Mouse (Mus musculus) kidney, postnatal 36 days (tissue): Measurements from ENCODE around the gene Dppa5a.
"Not testable (repeated sequence)": the region's sequence is repeated elsewhere in the genome, so short reads cannot be mapped to it uniquely, and the experiment has no call there.

Experiments
- DNase-seq, 2 experiments: peaks; one replicate each; pipeline ENCODE4 v3.0.0; 2021 to 2022; ENCODE audit warnings: mixed read lengths in 2 of 2

Gene Dppa5a

GRCm38 (mm10) chr9:78367959-78368358 lies at the start of gene Dppa5a:
Gene Dppa5a (minus strand): TSS chr9:78368177.
- DNase-seq = not testable (repeated sequence)

- DNase-seq = no peak
Measured at GRCm38 (mm10) chr9:78401596-78401995, 33.6 kb upstream of the Dppa5a start.

- no peak for DNase-seq
Measured at GRCm38 (mm10) chr9:78400570-78400969, 32.6 kb upstream of the Dppa5a start.

- no peak for DNase-seq
Measured at GRCm38 (mm10) chr9:78396517-78396916, 28.5 kb upstream of the Dppa5a start.

DNA sequence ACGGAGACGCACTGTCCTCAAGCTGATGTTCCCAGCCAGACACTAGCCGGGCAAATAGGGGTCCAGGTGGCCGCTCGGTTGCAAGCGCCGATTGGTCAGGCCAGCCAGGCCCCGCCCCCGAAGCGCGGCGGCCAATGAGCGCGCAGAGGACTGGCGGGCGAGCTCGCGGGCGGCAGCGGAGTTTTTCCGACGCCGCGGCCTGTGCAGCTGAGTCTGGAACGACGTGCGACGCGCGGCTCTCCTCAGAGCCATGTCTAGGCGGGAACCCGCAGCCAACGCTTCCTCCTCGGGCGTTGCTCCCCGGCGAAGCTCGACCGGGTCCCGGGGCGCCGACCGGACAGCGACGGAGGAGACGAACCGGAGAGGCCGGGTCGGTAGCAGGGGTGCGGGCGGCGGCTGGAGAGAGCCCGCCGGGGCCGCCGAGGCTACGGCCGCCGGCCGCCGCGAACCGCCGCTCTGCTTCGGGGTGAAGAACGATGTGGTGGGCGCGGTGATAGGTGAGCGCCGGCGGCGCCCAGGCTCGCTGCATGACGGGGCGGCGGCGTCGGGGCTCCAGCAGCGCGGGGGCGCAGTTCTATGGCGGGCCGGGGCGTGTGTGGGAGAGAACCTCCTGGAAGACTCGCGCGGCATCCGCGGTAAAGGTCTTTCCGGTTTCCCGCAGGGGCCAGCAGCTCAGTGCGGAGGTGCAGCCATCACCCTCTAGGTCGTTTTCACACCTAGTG lies 27.8 kb upstream of the Dppa5a start, which contains the start of gene Ddx43:
TSS of gene Ddx43 (plus strand) at position 148 of the 722 bp plus-strand sequence.
- DNase-seq = peak; percentile 18 to 58

- DNase-seq = no peak
Measured at GRCm38 (mm10) chr9:78395244-78395629, 27.3 kb upstream of the Dppa5a start.

- DNase-seq = no peak
Measured at GRCm38 (mm10) chr9:78394602-78395001, 26.6 kb upstream of the Dppa5a start.

- DNase-seq = no peak
Measured at GRCm38 (mm10) chr9:78393741-78394140, 25.8 kb upstream of the Dppa5a start.

- no peak for DNase-seq
Measured at GRCm38 (mm10) chr9:78389981-78390380, 22.0 kb upstream of the Dppa5a start.

DNA sequence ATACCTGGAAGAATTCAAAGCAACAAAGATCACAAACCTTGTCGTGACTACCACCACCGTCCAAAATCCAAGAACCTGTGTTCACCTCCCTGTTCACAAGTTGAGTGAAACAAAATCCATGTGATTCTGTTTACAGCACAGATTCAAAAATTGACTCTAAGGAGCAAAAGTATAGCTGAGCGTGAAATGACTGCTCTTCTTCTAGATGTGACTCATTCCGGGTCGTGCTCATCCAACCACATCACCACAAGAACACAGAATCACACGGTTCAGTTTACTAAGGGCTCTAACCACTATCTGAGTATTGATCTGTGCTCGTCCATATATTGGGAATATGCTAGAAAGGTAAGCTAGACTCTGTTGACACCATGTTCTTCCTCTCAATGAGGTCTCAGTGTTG lies 19.0 kb upstream of the Dppa5a start:
- no peak for DNase-seq

- peak; percentile 20 to 39 for DNase-seq
Measured at GRCm38 (mm10) chr9:78385893-78386292, 17.9 kb upstream of the Dppa5a start.

DNA sequence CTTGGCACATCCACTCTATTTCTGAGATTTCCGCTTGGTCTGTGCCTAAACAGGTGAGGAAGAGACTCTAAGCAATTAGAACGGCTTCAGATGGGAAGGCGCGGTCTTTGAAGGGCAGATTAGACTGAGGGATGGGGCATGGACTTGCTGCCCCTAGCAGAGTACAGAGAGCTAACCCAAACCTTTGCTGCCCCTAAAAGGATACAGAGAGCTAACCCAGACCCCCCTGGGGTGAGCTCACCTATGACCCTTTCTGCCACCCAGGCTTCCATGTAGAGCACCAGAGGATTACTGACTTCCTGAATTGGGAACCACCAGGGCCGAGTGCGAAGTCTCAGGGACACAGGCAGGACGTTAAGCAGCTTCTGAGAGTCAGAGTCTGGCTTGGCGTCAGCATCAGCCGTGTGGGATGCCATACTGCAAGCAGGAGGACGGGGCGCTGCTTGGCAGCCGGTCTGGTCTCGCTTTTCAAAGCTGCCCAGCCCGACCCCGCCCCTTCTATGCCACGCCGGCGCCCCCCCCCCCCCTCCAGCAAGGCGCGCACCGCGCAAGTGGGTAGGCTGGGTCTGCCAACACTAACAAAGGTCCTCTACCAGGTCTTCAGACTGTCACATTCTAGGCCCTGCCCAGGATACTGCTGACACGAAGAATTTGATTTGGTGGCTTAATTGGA lies 10.3 kb upstream of the Dppa5a start, which contains the start of gene Ooep:
TSS of gene Ooep (minus strand) at position 613 of the 673 bp plus-strand sequence.
- DNase-seq = peak in 1 of 2 experiments; percentile 6

DNA sequence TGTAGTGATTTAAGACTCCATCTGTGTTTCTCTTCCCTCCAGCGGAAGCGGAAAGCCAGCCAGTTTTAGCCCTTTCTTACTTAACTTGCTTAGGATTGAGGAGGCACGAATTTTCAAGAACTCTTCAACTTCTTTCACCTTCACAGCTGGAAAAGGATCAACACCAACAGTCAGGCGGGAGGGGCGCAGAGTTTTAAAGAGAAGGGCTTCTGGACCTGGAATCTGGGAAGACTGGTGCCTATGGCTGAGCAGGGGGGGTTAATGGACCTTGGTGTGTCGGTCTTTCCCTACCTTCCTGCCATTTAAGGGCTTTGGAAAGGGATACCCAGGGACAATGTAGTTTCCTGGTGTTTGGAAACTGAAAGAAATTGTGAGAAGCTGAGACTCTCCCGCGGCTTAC lies 9.6 kb upstream of the Dppa5a start:
- no peak for DNase-seq

GRCm38 (mm10) chr9:78375486-78375885 lies 7.5 kb upstream of the Dppa5a start:
- DNase-seq = no peak

DNA sequence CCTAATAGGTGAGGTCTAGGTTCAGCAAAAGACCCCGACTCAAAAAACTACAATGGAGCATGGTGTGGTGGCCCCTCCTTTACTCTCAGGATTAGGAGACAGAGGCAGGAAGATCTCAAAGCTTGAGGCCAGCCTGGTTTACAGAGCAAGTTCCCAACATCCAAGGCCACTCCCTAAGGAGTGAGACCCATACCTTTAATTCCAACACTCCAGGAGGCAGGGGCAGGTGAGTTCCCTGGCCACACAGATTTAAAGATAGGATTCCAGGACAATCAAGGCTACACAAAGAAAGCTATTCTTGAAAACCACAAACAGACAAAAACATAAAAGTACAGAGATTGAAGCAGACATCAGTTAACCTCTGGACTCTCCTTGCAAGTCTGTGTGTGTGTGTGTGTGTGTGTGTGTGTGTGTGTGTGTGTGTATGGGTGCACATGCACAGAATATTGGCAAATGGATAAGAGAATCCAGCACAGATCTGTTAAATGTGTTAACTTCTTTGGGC lies 7.0 kb upstream of the Dppa5a start:
- peak in 1 of 2 experiments; percentile 27 for DNase-seq

DNA sequence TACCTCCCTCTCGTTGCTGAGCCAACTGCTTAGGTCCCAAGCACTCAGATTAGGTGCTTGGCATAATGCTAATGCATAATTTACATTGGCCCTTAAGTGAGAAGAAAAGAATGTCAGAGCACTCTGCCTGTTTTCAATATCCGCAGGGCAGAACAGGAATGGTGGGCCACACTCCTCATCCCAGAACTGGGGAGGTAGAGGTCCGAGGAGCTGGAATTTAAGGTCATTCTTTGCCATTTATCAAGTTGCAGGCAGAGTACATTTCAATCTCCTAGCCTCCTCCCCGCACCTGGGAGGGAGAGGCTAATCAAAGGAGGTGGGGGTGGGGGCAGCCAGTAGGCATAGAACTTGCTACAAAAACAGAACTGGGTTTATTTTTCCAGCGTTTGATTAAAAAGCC lies 6.4 kb upstream of the Dppa5a start:
- DNase-seq = no peak

GRCm38 (mm10) chr9:78372827-78373504 lies 5.0 kb upstream of the Dppa5a start:
- DNase-seq = no peak

DNA sequence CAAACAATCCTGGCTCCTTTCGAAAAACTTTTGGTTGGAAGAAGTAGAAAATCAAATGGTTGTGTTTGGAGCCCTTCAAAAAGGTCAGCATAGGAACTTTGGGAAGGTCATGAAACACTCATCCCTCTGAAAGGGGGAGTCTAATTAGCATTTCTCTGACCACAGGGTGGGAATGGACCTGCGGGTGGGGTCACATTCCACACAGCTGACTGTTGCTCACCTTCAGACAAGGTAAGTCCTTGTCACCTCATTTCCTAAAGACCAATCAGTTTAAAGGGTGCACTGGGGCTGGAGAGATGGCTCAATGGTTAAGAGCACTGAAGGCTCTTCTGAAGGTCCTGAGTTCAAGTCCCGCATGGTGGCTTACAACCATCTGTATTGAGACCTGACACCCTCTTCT lies 3.5 kb upstream of the Dppa5a start:
- DNase-seq = no peak

GRCm38 (mm10) chr9:78369786-78370185 lies 1.8 kb upstream of the Dppa5a start:
- DNase-seq = no peak

DNA sequence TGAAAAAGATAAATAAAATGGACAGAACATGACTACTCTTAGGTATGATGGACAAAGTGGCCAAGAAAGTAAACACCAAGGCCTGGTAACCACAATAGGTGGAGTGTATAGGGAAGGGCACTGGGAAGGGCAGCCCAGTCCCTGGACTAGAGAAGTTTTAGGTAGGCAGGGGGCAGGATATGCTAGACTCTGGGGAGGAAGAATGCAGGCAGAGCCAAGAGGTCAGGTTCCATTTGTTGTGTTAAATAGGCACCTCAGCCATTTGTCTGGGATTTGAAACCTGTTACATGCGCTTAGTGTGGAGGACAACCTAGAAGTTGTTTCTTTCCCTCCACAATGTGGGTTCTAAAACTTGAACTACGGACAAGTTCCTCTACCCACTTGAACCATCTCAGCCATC lies 1.4 kb upstream of the Dppa5a start:
- no peak for DNase-seq

DNA sequence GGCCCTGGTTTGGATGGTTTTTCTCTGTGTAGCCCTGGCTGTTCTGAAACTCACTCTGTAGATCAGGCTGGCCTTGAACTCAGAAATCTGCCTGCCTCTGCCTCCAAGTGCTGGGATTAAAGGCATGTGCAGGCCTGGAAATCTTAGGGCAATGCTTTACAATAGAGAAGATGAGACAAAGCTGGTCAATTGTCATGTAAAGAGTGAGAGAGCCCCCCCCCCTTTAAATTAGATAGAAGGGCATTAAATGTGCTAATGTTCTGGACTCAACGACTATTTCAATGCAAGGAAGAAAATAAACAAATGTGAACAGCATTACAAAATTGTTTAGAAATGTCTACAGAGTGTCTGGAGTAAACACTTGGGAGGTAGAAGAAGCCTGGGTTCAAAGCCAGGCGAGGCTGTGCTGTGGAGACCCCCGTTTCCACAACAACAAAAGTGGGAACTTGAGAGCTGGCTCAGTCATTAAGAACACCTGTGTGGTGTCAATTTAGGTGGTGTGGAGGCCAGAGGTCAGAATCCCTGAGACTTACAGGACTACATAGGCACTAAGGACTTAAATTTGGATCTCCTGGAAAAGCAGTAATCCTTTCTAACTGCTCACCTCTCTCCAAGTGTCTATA lies 805 bp upstream of the Dppa5a start:
- no peak for DNase-seq

DNA sequence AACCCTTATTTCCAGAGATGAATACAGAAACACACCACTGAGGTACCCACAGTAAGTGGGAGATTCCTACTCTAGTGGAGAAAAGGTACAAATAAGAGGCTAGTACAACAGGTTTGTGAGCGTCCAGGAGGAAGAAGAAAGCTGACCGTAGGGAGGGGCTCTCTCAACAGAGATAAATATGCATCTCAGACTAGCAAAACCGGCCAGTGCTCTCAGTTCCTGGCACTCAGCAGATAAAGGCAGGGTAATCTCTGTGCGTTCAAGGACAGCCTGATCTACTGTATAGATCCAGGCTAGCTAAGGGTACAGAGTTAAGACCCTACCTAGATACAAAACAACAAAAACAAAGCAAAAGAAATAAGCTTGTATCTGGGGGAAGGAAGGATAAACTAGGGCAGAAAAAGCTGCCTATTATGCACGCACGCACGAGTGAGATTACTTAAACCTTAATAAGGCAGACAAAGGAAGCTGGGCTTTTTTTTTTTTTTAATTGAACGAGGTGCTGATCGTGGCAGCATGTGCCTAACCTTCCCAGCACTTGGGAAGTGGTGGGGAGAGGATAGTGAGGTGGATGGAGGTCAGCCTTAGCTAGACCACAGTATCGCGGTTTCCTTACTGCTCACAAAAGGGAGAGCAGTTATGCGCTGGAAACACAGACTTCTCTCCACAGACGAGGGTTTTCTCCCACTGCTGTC lies 2.0 kb downstream of the Dppa5a start:
- DNase-seq = no peak
